Mouse (Mus musculus): ENCODE results near the gene Slc45a2.
A peak's percentile ranks its signal among the peaks of the same experiment; 100 is the strongest.

Gene Slc45a2

DNA sequence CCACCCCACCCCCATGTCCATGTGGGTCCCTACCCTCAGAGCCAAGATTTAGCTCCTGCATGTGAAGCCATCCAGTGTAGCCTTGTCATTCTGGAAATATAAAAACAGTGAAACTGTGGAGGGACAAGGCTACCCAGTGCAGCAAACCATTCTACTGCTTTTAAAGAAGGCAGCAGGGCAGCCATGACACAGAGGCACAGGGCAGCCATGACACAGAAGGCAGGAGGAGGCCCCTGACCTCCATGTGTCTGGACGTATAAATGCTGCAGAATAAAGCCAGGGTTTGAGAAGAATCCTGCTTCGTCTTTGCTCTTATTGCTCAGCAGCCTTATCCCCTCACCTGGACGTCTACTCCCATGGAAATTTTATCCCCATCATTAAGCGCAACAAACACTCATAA, 3.3 kb downstream of the Slc45a2 start:
- DNase-seq (ENCODE audit: low spot score in 2 of 2): no peak

GRCm38 (mm10) chr15:11004646-11005045, 4.1 kb downstream of the Slc45a2 start:
- DNase-seq (ENCODE audit: low spot score in 2 of 2): no peak

- DNase-seq (ENCODE audit: low spot score in 2 of 2): no peak
These were observed 8.2 kb downstream of the Slc45a2 start for GRCm38 (mm10) chr15:11008756-11009155.

GRCm38 (mm10) chr15:11010976-11011548, 10.5 kb downstream of the Slc45a2 start:
- peak in 1 of 2 experiments; percentile 51 for DNase-seq (ENCODE audit: low spot score in 2 of 2)

GRCm38 (mm10) chr15:11014931-11015330, 14.4 kb downstream of the Slc45a2 start:
- DNase-seq (ENCODE audit: low spot score in 2 of 2): no peak

DNA sequence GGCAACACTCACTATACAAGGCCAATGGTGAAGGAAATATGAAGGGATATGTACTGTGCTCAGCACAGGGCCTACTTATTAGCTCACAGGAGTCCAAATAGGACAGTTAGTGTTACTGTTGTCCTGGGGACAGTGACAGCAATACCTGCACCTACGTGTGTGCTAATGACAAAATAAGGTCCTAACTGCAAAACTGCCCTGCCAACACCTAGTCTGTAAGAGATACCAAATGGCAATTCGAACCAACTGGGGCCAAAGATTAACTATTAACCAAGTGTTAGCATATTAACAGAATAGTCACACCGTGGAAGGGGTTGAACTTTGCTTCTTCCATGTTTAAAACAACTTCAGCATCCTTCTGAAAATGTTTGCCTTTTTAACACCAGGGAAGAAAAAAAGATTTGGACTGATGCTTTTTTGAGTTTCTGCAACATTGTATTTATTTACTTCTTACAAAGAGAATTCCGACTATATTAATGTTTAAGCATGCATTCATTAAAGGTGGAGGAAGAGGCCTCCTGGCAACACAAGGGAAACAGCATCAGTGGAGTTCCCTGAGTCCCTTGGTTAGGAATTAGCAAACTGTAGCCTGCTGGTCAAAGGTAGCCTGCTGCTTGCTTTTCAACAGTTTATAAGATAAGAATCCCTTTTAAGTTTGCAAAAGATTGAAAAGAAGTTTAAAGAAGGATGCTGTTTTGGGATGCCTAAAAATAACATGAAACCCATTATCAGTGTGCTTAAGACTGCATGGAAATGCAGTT, 26.5 kb downstream of the Slc45a2 start:
- no peak for DNase-seq (ENCODE audit: low spot score in 2 of 2)

DNA sequence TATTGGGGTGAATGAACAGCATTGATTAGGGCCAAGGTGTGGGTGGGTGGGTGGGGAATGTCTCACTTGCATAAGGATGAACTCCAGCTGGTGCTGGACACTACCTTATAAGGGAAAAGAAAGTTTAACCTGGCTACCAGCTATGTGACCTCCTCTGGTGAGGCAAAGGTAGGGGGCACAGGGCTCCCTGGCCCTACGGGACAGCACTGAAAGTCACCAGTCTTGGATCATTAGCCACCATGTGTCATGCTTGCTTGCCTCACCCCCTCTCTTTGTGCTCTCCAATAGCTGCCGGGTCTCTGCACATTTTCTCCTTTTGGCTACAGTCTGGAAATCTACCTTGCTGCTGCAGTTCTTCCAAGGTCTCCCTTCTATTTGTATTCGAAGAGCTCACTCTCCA, 29.7 kb downstream of the Slc45a2 start:
- DNase-seq (ENCODE audit: low spot score in 2 of 2): no peak

DNA sequence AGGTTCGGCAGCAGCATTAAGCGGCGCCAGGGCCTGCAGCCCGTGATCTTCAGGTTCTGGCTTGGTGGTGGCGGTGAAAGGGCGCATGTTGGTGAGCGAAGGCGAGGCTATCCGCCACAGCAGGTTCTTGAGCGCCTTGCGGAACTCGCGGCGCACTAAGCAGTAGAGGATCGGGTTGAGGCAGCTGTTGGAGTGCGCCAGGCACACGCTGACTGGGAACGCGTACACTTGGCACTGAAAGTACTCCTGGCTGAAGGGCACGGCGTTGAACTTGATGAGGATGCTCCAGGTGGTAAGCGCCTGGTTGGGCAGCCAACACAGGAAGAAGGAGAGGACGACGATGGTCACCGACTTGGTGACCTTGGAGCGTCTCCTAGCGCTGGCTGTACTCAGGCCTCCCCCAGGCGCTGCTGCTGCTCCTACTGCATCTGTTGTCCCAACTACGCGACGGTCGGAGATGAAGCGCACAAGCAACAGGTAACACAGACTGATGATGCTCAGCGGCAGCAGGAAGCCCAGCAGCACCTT, 35.5 kb downstream of the Slc45a2 start:
- DNase-seq (ENCODE audit: low spot score in 2 of 2): no peak

DNA sequence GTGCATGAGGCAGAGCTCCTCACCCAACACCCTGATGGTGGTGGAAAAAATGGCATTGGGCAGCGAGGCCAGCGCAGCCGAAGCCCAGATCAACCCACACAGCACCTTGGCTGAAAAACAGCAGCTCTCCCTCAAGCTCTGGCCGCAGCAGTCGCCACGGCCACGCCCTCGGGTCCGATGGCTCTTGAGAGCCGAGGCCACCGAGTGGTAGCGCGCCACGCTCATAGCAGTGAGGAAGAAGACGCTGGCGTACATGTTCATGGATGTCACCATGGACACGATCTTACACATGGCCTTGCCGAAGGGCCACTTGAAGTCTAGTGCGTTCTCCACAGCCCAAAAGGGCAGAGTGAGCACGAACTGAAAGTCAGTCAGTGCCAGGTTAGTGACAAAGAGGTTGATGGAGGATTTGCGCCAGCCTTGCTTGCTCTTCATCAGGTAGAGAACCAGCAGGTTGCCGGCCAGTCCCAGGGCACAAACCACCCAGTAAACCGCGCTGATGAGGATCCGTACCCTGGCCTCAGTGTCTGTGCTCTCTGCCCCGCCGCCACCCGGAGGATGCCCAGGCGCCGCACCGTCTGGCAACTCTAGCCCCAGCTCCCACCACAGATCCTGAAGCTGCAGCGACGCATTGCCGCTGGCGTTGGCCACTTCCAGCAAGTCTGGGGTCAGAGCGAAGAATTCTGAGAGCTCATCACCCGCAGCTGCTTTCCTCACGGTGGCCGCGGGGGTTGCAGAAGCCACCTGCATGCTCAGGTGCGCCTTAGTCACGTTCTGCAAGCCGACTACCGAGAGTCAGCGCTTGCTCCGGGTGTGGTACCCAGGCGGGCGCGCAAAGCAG, 36.2 kb downstream of the Slc45a2 start:
- DNase-seq (ENCODE audit: low spot score in 2 of 2): peak in 1 of 2 experiments; percentile 23

- DNase-seq (ENCODE audit: low spot score in 2 of 2): no peak
These were observed 36.8 kb downstream of the Slc45a2 start for GRCm38 (mm10) chr15:11037376-11037695.

GRCm38 (mm10) chr15:11037711-11038110, 37.2 kb downstream of the Slc45a2 start, which contains the start of gene Rxfp3:
Rxfp3 (minus strand) TSS chr15:11037991.
- peak in 1 of 2 experiments; percentile 2 for DNase-seq (ENCODE audit: low spot score in 2 of 2)

DNA sequence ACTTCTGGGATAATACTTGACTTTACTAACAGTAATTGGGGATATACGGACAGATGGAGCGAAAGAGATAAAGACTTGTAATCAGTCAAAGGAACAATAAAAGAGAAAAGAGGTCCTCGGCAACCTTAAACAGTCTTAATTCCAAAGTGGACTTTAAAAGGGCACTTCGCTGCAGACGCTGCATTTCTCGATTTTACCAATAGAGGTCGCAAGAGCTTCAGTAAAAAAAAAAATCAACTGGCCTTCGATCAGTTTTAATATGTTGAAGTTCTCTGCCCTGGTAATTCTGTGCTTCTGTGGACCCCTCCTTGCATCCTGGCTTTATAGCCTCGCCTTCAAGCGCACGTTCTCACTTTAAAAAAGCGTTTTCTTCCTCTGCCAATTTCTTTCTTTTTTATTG, 38.0 kb downstream of the Slc45a2 start:
- DNase-seq (ENCODE audit: low spot score in 2 of 2): peak in 1 of 2 experiments; percentile 25

- DNase-seq (ENCODE audit: low spot score in 2 of 2): no peak
These were observed 39.5 kb downstream of the Slc45a2 start for GRCm38 (mm10) chr15:11040067-11040466.

GRCm38 (mm10) chr15:11041229-11041628, 40.7 kb downstream of the Slc45a2 start:
- no peak for DNase-seq (ENCODE audit: low spot score in 2 of 2)

DNA sequence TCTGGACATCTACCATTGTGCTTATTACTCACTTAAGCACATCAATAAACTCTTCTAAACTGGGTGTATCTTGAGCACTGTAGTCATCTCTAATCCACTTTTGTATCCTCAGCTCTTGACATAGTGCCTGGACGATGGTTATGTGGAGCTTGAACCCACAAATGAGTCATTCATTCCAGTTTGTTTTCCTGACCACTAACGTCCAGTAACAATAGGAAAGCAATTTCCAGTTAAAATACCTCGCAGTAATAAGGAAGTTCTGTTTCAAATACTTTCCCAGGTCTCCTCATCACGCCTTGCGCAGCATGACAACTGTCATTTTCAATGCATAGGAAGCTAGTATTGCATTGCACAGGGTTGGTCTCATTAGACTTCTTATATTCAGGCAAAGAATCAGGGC, 42.3 kb downstream of the Slc45a2 start:
- no peak for DNase-seq (ENCODE audit: low spot score in 2 of 2)

GRCm38 (mm10) chr15:11053678-11054439, 53.3 kb downstream of the Slc45a2 start:
- DNase-seq (ENCODE audit: low spot score in 2 of 2): no peak

DNA sequence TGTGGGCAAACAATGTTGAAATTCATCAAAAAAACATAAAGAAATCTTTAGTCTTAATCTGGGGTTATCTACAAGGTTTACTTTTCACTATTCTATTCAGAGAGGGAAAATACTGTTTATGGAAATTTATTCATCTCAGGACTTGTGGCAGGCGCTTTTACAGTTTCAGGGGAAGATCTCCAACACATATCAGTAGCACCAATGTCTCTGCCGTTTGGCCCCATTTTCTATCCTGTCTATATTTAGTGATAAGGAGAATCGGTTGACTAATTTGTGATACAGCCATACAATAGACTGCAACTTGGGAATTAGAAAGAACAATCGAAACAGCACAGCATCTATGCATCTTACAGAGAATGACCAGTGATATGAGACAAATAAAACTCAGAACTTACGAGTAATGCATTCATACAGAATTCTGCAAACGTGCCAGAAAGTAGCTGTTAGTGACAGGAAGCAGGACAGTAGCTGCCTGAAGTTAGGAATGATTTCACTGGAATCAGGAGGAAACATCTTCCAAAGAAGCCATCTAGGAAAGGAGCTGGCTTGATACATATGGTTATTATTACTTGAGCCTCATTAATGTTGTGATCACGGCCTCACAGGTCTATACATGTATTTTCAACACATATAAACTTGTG, 54.0 kb downstream of the Slc45a2 start:
- DNase-seq (ENCODE audit: low spot score in 2 of 2): no peak

DNA sequence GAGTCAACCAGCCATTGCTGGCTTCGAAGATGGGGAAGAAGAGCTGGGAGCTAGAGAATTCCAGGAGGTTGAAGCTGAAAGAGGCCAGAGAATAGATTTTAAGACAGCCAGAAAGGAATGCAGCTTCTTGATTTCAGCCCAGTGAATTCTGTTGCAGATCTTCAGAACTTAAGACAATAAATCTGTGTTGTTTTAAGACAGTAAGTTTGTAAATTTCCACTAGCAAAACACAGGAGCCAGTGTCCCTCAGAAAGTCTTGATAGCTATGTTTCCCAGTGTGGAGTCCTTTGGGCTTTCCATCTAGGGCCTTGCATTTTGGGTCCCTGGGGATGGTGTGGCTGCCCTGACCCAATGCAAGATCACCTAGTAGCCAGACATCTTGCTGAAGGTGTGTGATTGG, 62.4 kb downstream of the Slc45a2 start:
- DNase-seq (ENCODE audit: low spot score in 2 of 2): no peak

DNA sequence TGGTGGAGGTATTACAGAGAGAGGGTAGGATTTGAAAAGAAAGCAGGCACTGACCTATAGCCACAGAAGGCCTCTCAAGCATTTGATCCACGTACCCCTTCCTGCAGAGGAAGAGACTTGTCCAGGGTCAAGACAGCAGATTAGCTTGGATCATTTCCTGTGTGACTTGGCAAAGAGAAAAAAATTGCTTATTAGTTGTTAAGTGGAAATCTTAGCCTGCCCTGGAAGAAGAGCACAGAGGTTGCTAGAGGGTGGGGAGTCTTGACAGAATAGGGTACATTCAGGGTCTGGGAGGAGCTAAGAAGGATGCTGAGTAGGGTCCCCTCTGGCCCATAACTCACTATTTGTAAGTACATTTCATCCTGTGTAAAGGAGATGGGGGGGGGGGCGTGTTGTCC, 63.6 kb downstream of the Slc45a2 start:
- no peak for DNase-seq (ENCODE audit: low spot score in 2 of 2)

DNA sequence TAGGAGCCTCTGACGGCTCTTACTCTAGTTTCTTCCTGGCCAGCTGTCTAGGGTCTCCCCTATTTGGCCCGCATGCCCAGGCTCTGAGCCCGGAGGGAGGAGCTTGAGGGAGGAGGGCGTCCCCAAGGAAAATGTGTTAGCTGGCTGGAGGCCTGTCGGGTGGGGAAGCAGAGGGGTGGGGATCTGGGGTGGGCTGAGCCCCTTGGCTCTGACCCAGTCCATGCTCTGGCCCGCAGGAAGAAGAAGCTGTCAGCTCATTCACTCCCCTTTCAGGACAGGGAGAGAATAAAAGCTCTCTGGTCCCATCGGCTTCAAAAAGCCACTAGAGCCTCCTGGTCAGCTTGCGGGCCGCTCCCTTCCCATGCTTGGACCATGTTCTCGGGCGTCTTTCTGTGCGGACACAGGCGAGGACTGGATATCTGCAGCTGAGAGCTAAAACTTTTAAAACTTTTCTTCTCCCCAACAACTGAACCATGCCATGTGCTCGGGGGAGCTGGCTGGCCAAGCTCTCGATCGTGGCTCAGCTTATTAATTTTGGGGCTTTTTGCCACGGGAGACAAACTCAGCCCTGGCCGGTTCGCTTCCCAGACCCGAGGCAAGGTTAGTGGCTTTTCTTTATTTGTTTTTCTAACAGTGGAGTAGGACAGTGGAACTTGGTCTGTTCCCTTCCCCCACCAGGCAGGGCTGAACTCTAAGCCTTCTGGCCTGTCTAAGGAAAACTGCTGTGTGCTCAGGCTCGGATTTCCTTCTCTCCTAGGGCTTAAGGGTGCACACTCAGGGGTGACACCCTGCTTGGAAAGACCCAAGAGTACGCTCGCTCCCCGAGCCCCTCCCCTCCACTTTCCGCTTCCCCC, 64.3 kb downstream of the Slc45a2 start, which contains the start of gene Adamts12:
TSS of gene Adamts12 (plus strand) at position 233 of the 854 bp plus-strand sequence.
- peak; percentile 19 to 59 for DNase-seq (ENCODE audit: low spot score in 2 of 2)
